ENCODE assay signal across 16 mouse cellular contexts in the genomic region with DNA sequence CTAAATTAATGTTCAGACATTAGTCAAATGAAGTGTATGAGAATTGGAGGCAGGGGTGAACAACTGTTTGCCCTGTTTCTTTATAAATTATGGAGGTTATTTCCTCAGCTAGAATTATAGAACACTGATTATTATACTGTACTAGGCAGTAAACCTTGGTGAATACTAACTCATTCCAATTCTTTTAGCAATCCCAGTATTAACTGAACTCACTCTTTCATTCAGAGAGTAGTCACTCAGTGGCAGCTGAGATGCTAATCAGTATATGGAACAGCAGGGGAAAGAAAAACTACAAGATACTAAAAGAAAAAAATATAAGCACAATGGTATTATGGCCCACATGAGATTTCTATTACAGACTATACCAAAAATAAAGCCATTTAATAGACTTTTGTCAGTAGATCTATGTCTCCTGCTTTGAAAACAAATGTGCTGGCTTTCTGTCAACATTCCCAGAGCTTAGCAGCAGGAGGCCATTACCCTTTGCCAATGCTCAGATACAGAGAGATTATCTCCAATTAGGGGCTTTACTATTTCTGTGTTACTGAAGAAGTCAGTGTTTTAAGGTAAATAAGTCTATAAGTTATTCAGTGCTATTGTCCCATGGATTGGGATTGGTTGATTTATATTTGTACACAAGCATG.
DNase-seq lines count a peak whose midpoint lies in the region; ATAC-seq and TF ChIP-seq lines count a peak whose summit lies in the region.
"Had no signal": no experiment of that assay in that cellular context is flagged by ENCODE, and none has a peak within 500 bp of the region (broad histone marks: within the 10 kb centered on the region; RNA-seq: fewer than 3 reads in every experiment).

No protein-coding gene starts in this region.

- H3K9ac ChIP-seq in hindbrain, embryonic 14.5 days, result no peak overlapping the region
- H3K9ac ChIP-seq in hindbrain, embryonic 13.5 days, result no peak overlapping the region
- H3K9ac ChIP-seq in forebrain, embryonic 16.5 days (replicated peaks; ENCODE audit: low read depth, low read length), result no peak overlapping the region
- H3K9ac ChIP-seq: embryonic facial prominence, embryonic 12.5 days; intestine, embryonic 15.5 days; neural tube, embryonic 12.5 days had no signal

- no peaks in the 10 kb centered on the region for H3K4me1 ChIP-seq in cerebellum, adult 2 months (ENCODE audit: control insufficient read depth, insufficient read depth, low read length)
- H3K4me1 ChIP-seq in hindbrain, embryonic 14.5 days (replicated peaks; ENCODE audit: control insufficient read depth, insufficient read depth, low read length), result no peaks in the 10 kb centered on the region
- no peaks in the 10 kb centered on the region for H3K4me1 ChIP-seq in hindbrain, embryonic 13.5 days (replicated peaks)
- no peaks in the 10 kb centered on the region; the same call in 1 of the 2 replicates for H3K4me1 ChIP-seq in forebrain, embryonic 16.5 days (replicated peaks; ENCODE audit: control insufficient read depth, insufficient read depth, low read length)
- H3K4me1 ChIP-seq: embryonic facial prominence, embryonic 12.5 days; intestine, embryonic 15.5 days; neural tube, embryonic 12.5 days had no signal

- no peaks in the 10 kb centered on the region for H3K27me3 ChIP-seq in cerebellum, adult 2 months (ENCODE audit: control insufficient read depth, insufficient read depth, low read length)
- H3K27me3 ChIP-seq in hindbrain, embryonic 14.5 days (ENCODE audit: control insufficient read depth, insufficient read depth, low read length), result no peaks in the 10 kb centered on the region
- no peaks in the 10 kb centered on the region for H3K27me3 ChIP-seq in hindbrain, embryonic 13.5 days
- H3K27me3 ChIP-seq in forebrain, embryonic 16.5 days (replicated peaks; ENCODE audit: control insufficient read depth, insufficient read depth, low read length), result no peaks in the 10 kb centered on the region
- H3K27me3 ChIP-seq: embryonic facial prominence, embryonic 12.5 days; intestine, embryonic 15.5 days; neural tube, embryonic 12.5 days had no signal

- H3K9me3 ChIP-seq in hindbrain, embryonic 14.5 days (ENCODE audit: control insufficient read depth, low read length), result no peaks in the 10 kb centered on the region
- H3K9me3 ChIP-seq in hindbrain, embryonic 13.5 days, result no peaks in the 10 kb centered on the region
- H3K9me3 ChIP-seq in forebrain, embryonic 16.5 days (ENCODE audit: control insufficient read depth, low read length), result no peaks in the 10 kb centered on the region
- H3K9me3 ChIP-seq: embryonic facial prominence, embryonic 12.5 days; intestine, embryonic 15.5 days; neural tube, embryonic 12.5 days had no signal

- no peak for ATAC-seq in hindbrain, embryonic 14.5 days (ENCODE audit: low FRiP score)
- no peak for ATAC-seq in hindbrain, embryonic 13.5 days (ENCODE audit: low FRiP score)
- ATAC-seq in forebrain, embryonic 16.5 days, result peak; percentile 43
- ATAC-seq: intestine, embryonic 15.5 days had no signal

- TF ChIP-seq CTCF in cerebellum, adult 2 months (IDR thresholded peaks at IDR 0.05; ENCODE audit: borderline replicate concordance, insufficient read depth, low read depth, low read length), result no peak

- DNase-seq in cerebellum, adult 2 months, result peak; percentile 24 to 42
- no peak for DNase-seq in cerebellum, adult 9-11 months
- peak; percentile 35 for DNase-seq in hindbrain, embryonic 14.5 days (ENCODE audit: low spot score)
- DNase-seq in Muller cell, postnatal 12 days (ENCODE audit: inconsistent ontology term), result peak; percentile 55
- no peak for DNase-seq in gastrocnemius, postnatal 25 days
- no peak for DNase-seq in yolk sac, embryonic 10.5 days (ENCODE audit: low spot score)
- DNase-seq: heart, adult 11 months; heart, postnatal 4 days; kidney, postnatal 4 days; lung, postnatal 36 days had no signal

- no peaks in the 10 kb centered on the region for H3K36me3 ChIP-seq in hindbrain, embryonic 14.5 days (replicated peaks; ENCODE audit: control insufficient read depth, insufficient read depth)
- H3K36me3 ChIP-seq in hindbrain, embryonic 13.5 days, result no peaks in the 10 kb centered on the region
- no peaks in the 10 kb centered on the region for H3K36me3 ChIP-seq in forebrain, embryonic 16.5 days (ENCODE audit: control insufficient read depth, insufficient read depth)
- H3K36me3 ChIP-seq: embryonic facial prominence, embryonic 12.5 days; intestine, embryonic 15.5 days; neural tube, embryonic 12.5 days had no signal

- no peak overlapping the region for H3K27ac ChIP-seq in cerebellum, adult 2 months (ENCODE audit: insufficient read depth, low read length)
- H3K27ac ChIP-seq in hindbrain, embryonic 14.5 days, result no peak overlapping the region
- no peak overlapping the region for H3K27ac ChIP-seq in hindbrain, embryonic 13.5 days
- no peak overlapping the region for H3K27ac ChIP-seq in forebrain, embryonic 16.5 days (ENCODE audit: low read length)
- H3K27ac ChIP-seq: embryonic facial prominence, embryonic 12.5 days; intestine, embryonic 15.5 days; neural tube, embryonic 12.5 days; stomach, postnatal 0 days had no signal

- H3K4me2 ChIP-seq in hindbrain, embryonic 14.5 days (replicated peaks), result no peak overlapping the region
- H3K4me2 ChIP-seq in hindbrain, embryonic 13.5 days, result no peak overlapping the region
- no peak overlapping the region for H3K4me2 ChIP-seq in forebrain, embryonic 16.5 days (ENCODE audit: low read length)
- H3K4me2 ChIP-seq: embryonic facial prominence, embryonic 12.5 days; intestine, embryonic 15.5 days; neural tube, embryonic 12.5 days had no signal

- no peak for TF ChIP-seq POLR2A in cerebellum, adult 2 months (IDR thresholded peaks at IDR 0.05; ENCODE audit: borderline replicate concordance, insufficient read depth, low read length)

- H3K4me3 ChIP-seq in cerebellum, adult 2 months (replicated peaks; ENCODE audit: insufficient read depth, low read depth, low read length), result no peak overlapping the region
- H3K4me3 ChIP-seq in hindbrain, embryonic 14.5 days (replicated peaks; ENCODE audit: low read length), result no peak overlapping the region
- H3K4me3 ChIP-seq in hindbrain, embryonic 13.5 days, result no peak overlapping the region
- H3K4me3 ChIP-seq in forebrain, embryonic 16.5 days (replicated peaks; ENCODE audit: low read length), result no peak overlapping the region
- H3K4me3 ChIP-seq: embryonic facial prominence, embryonic 12.5 days; intestine, embryonic 15.5 days; neural tube, embryonic 12.5 days had no signal

Comparison
In these comparisons a context has a peak if more than half of its experiments do, and no peak if none do; other contexts are left out.
1. DNase-seq: peak in cerebellum, adult 2 months (2 of 2), hindbrain, embryonic 14.5 days (single experiment) and Muller cell, postnatal 12 days (single experiment); none in cerebellum, adult 9-11 months (single experiment), gastrocnemius, postnatal 25 days (single experiment) and yolk sac, embryonic 10.5 days (single experiment).